Mouse (Mus musculus): ENCODE data around the gene Prph2. TPM values are rescaled to one million over a fixed set of nuclear protein-coding genes. Genes with fewer than 3 reads are reported as not detected.

Prph2 gene
- polyA plus RNA-seq, 1 experiment = 0.01 TPM

DNA sequence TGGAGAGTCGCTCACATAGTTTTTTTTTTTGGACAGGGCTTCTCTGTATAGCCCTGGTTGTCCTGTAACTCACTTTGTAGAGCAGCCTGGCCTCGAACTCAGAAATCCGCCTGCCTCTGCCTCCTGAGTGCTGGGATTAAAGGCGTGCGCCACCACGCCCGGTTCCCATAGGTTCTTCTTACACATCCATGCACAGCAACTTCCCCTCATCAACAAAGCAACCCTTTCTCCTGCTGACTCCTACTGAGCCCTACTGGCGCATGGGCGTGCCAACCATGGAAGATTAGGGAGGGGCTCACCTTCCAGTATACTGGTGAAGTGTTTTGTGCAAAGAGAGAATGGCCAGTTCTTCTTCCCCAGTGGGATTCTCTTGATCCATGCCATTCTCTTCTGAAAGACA is 32.2 kb downstream of the Prph2 start:
- no peak overlapping the region for H3K4me3 ChIP-seq (ENCODE audit: insufficient read depth, poor library complexity, severe bottlenecking)
- H3K79me2 ChIP-seq (ENCODE audit: control insufficient read depth, insufficient read depth) = no peaks in the 10 kb centered on the region
- no peak overlapping the region for H3ac ChIP-seq (ENCODE audit: control insufficient read depth, insufficient read length, low read depth)
- no peaks in the 10 kb centered on the region for H3K79me3 ChIP-seq (ENCODE audit: low read depth)
- no peak for TF ChIP-seq MAX (IDR thresholded peaks at IDR 0.05)
- TF ChIP-seq FOSL1 (IDR thresholded peaks at IDR 0.05; ENCODE audit: insufficient read depth, low read length, poor library complexity, severe bottlenecking) = no peak
- TF ChIP-seq CTCF (IDR thresholded peaks at IDR 0.05; ENCODE audit: control insufficient read depth, insufficient read depth, insufficient read length) = no peak
- no peak for TF ChIP-seq USF1 (IDR thresholded peaks at IDR 0.05; ENCODE audit: low read depth)
- TF ChIP-seq MYOD1 (IDR thresholded peaks at IDR 0.05; ENCODE audit: control insufficient read depth, insufficient read length, low read depth) = no peak
- no peak for TF ChIP-seq CEBPB (IDR thresholded peaks at IDR 0.05; ENCODE audit: low read depth)
- TF ChIP-seq MYOG (IDR thresholded peaks at IDR 0.05; ENCODE audit: control insufficient read depth, extremely low read depth, insufficient read length) = no peak
- H3K36me3 ChIP-seq (ENCODE audit: control insufficient read depth, insufficient read depth) = peaks cover 88% of the 10 kb centered on the region
- H3K27me3 ChIP-seq (ENCODE audit: control insufficient read depth, insufficient read depth, insufficient read length) = no peaks in the 10 kb centered on the region

GRCm38 (mm10) chr17:46946276-46946675 is 36.0 kb downstream of the Prph2 start:
- peaks cover 74% of the 10 kb centered on the region for H3K36me3 ChIP-seq (ENCODE audit: control insufficient read depth, insufficient read depth)
- no peaks in the 10 kb centered on the region for H3K27me3 ChIP-seq (ENCODE audit: control insufficient read depth, insufficient read depth, insufficient read length)

GRCm38 (mm10) chr17:46958045-46958444 is 47.8 kb downstream of the Prph2 start:
- Histone ChIP-seq H3K79me2 (ENCODE audit: control insufficient read depth, insufficient read depth) (no peaks in the 10 kb centered on the region), H3K36me3 (ENCODE audit: control insufficient read depth, insufficient read depth) (peaks cover 100% of the 10 kb centered on the region), H3K79me3 (ENCODE audit: low read depth) (no peaks in the 10 kb centered on the region), H3K27me3 (ENCODE audit: control insufficient read depth, insufficient read depth, insufficient read length) (no peaks in the 10 kb centered on the region), H3ac (ENCODE audit: control insufficient read depth, insufficient read length, low read depth) (no peak overlapping the region), H3K4me3 (ENCODE audit: insufficient read depth, poor library complexity, severe bottlenecking) (no peak overlapping the region)
- TF ChIP-seq USF1 (IDR thresholded peaks at IDR 0.05; ENCODE audit: low read depth) = no peak
- TF ChIP-seq CEBPB (IDR thresholded peaks at IDR 0.05; ENCODE audit: low read depth) = no peak
- no peak for TF ChIP-seq MYOG (IDR thresholded peaks at IDR 0.05; ENCODE audit: control insufficient read depth, extremely low read depth, insufficient read length)
- TF ChIP-seq MAX (IDR thresholded peaks at IDR 0.05) = no peak
- no peak for TF ChIP-seq FOSL1 (IDR thresholded peaks at IDR 0.05; ENCODE audit: insufficient read depth, low read length, poor library complexity, severe bottlenecking)
- no peak for TF ChIP-seq CTCF (IDR thresholded peaks at IDR 0.05; ENCODE audit: control insufficient read depth, insufficient read depth, insufficient read length)
- TF ChIP-seq MYOD1 (IDR thresholded peaks at IDR 0.05; ENCODE audit: control insufficient read depth, insufficient read length, low read depth) = no peak

More at GRCm38 (mm10) chr17:46946276-46946675, 36.0 kb downstream of the Prph2 start:
- TF ChIP-seq MAX (IDR thresholded peaks at IDR 0.05) (no peak), MYOG (IDR thresholded peaks at IDR 0.05; ENCODE audit: control insufficient read depth, extremely low read depth, insufficient read length) (no peak), FOSL1 (IDR thresholded peaks at IDR 0.05; ENCODE audit: insufficient read depth, low read length, poor library complexity, severe bottlenecking) (no peak), CEBPB (IDR thresholded peaks at IDR 0.05; ENCODE audit: low read depth) (no peak), MYOD1 (IDR thresholded peaks at IDR 0.05; ENCODE audit: control insufficient read depth, insufficient read length, low read depth) (no peak), CTCF (IDR thresholded peaks at IDR 0.05; ENCODE audit: control insufficient read depth, insufficient read depth, insufficient read length) (no peak), USF1 (IDR thresholded peaks at IDR 0.05; ENCODE audit: low read depth) (no peak)
- no peaks in the 10 kb centered on the region for H3K79me3 ChIP-seq (ENCODE audit: low read depth)
- no peak overlapping the region for H3K4me3 ChIP-seq (ENCODE audit: insufficient read depth, poor library complexity, severe bottlenecking)
- H3ac ChIP-seq (ENCODE audit: control insufficient read depth, insufficient read length, low read depth) = no peak overlapping the region
- H3K79me2 ChIP-seq (ENCODE audit: control insufficient read depth, insufficient read depth) = no peaks in the 10 kb centered on the region

DNA sequence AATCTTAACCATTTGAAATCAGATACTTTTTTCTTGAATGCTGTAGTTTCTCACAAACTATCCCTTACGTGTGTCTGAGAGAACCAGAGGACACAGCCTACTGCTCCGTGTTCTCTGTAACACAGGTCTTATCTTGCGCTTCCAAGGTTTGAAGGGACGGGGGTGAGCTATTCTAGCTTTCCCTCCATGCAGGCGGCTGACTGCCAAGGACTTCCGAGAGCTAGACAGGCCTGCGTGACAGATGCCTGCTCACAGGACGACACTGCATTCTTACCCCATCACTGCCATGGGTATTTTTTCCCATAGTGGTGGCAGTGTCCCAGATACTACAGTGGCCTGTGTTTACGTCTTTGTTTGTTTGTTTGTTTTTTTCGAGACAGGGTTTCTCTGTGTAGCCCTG is 50.0 kb downstream of the Prph2 start:
- no peak overlapping the region for H3K4me3 ChIP-seq (ENCODE audit: insufficient read depth, poor library complexity, severe bottlenecking)

GRCm38 (mm10) chr17:46962153-46962552 is 51.9 kb downstream of the Prph2 start:
- Histone ChIP-seq H3K4me3 (ENCODE audit: insufficient read depth, poor library complexity, severe bottlenecking) (no peak overlapping the region), H3K36me3 (ENCODE audit: control insufficient read depth, insufficient read depth) (peaks cover 98% of the 10 kb centered on the region), H3K79me3 (ENCODE audit: low read depth) (no peaks in the 10 kb centered on the region), H3K79me2 (ENCODE audit: control insufficient read depth, insufficient read depth) (no peaks in the 10 kb centered on the region), H3ac (ENCODE audit: control insufficient read depth, insufficient read length, low read depth) (no peak overlapping the region), H3K27me3 (ENCODE audit: control insufficient read depth, insufficient read depth, insufficient read length) (no peaks in the 10 kb centered on the region)
- no peak for TF ChIP-seq MYOD1 (IDR thresholded peaks at IDR 0.05; ENCODE audit: control insufficient read depth, insufficient read length, low read depth)
- no peak for TF ChIP-seq CTCF (IDR thresholded peaks at IDR 0.05; ENCODE audit: control insufficient read depth, insufficient read depth, insufficient read length)
- no peak for TF ChIP-seq FOSL1 (IDR thresholded peaks at IDR 0.05; ENCODE audit: insufficient read depth, low read length, poor library complexity, severe bottlenecking)
- no peak for TF ChIP-seq MYOG (IDR thresholded peaks at IDR 0.05; ENCODE audit: control insufficient read depth, extremely low read depth, insufficient read length)
- no peak for TF ChIP-seq MAX (IDR thresholded peaks at IDR 0.05)
- no peak for TF ChIP-seq USF1 (IDR thresholded peaks at IDR 0.05; ENCODE audit: low read depth)
- TF ChIP-seq CEBPB (IDR thresholded peaks at IDR 0.05; ENCODE audit: low read depth) = no peak

More for the DNA sequence above, 50.0 kb downstream of the Prph2 start:
- no peak for TF ChIP-seq MAX (IDR thresholded peaks at IDR 0.05)
- TF ChIP-seq MYOD1 (IDR thresholded peaks at IDR 0.05; ENCODE audit: control insufficient read depth, insufficient read length, low read depth) = no peak
- no peak for TF ChIP-seq FOSL1 (IDR thresholded peaks at IDR 0.05; ENCODE audit: insufficient read depth, low read length, poor library complexity, severe bottlenecking)
- TF ChIP-seq CEBPB (IDR thresholded peaks at IDR 0.05; ENCODE audit: low read depth) = no peak
- TF ChIP-seq MYOG (IDR thresholded peaks at IDR 0.05; ENCODE audit: control insufficient read depth, extremely low read depth, insufficient read length) = no peak
- no peak for TF ChIP-seq USF1 (IDR thresholded peaks at IDR 0.05; ENCODE audit: low read depth)
- TF ChIP-seq CTCF (IDR thresholded peaks at IDR 0.05; ENCODE audit: control insufficient read depth, insufficient read depth, insufficient read length) = no peak
- Histone ChIP-seq H3K36me3 (ENCODE audit: control insufficient read depth, insufficient read depth) (peaks cover 100% of the 10 kb centered on the region), H3K27me3 (ENCODE audit: control insufficient read depth, insufficient read depth, insufficient read length) (no peaks in the 10 kb centered on the region), H3K79me3 (ENCODE audit: low read depth) (no peaks in the 10 kb centered on the region), H3K79me2 (ENCODE audit: control insufficient read depth, insufficient read depth) (no peaks in the 10 kb centered on the region), H3ac (ENCODE audit: control insufficient read depth, insufficient read length, low read depth) (no peak overlapping the region)
